Mouse (Mus musculus) stomach, postnatal 0 days (tissue): ENCODE data around the gene Cog4. TPM values are rescaled to one million over a fixed set of nuclear protein-coding genes. Genes with fewer than 3 reads are reported as not detected.

Experiments used
- ATAC-seq: fragments of 200-750 bp; cut with Nextera tagmentation; 2 replicates; pipeline ENCODE4 v1.8.0; 2017; ENCODE audit not compliant: low FRiP score, low TSS enrichment
- DNase-seq: peaks from one replicate; pipeline ENCODE4 v3.0.0-alpha.2; 2016; ENCODE audit warnings: low spot score
- H3K27ac ChIP-seq: fragments of 300-500 bp; sonication (generic); replicated peaks from 2 replicates; pipeline ENCODE4 v1.5.1; 2014; ENCODE audit warnings: mild to moderate bottlenecking, control low read depth
- H3K27me3 ChIP-seq: fragments of 300-500 bp; sonication (generic); 2 replicates; pipeline ENCODE4 v1.6.1; 2014; ENCODE audit warnings: low read length; ENCODE audit not compliant: control insufficient read depth, insufficient read depth
- H3K36me3 ChIP-seq: fragments of 300-500 bp; sonication (generic); 2 replicates; pipeline ENCODE4 v1.6.1; 2014; ENCODE audit warnings: low read length, mixed read lengths; ENCODE audit not compliant: control insufficient read depth, insufficient read depth
- H3K4me1 ChIP-seq: fragments of 300-500 bp; sonication (generic); replicated peaks from 2 replicates; pipeline ENCODE4 v1.6.1; 2014; ENCODE audit warnings: antibody characterized with exemption; ENCODE audit not compliant: control insufficient read depth, insufficient read depth
- H3K4me2 ChIP-seq: fragments of 300-500 bp; sonication (generic); replicated peaks from 2 replicates; pipeline ENCODE4 v1.6.1; 2014; ENCODE audit warnings: low read depth, mild to moderate bottlenecking, control low read depth, moderate library complexity
- H3K4me3 ChIP-seq: fragments of 300-500 bp; sonication (generic); 2 replicates; pipeline ENCODE4 v1.5.1; 2014; ENCODE audit warnings: low read depth, low read length, control low read depth
- H3K9ac ChIP-seq: fragments of 300-500 bp; sonication (generic); 2 replicates; pipeline ENCODE4 v1.6.1; 2014; ENCODE audit warnings: mild to moderate bottlenecking, low read length, control low read depth, mixed read lengths
- H3K9me3 ChIP-seq: fragments of 300-500 bp; sonication (generic); 2 replicates; pipeline ENCODE4 v1.6.1; 2016; ENCODE audit warnings: low read length; ENCODE audit not compliant: control insufficient read depth
- CTCF ChIP-seq: IDR thresholded peaks from 2 replicates; pipeline ENCODE4 v1.5.1; 2016; ENCODE audit warnings: antibody characterized with exemption, low read depth, mild to moderate bottlenecking, moderate library complexity
- EP300 ChIP-seq: optimal IDR thresholded peaks from 2 replicates; pipeline ENCODE3; 2016; ENCODE audit warnings: antibody characterized with exemption
- WGBS: fragments of 180-500 bp; shearing (Covaris S2); extraction: QIAGEN DNeasy Blood & Tissue Kit; methylation state at CpG from one replicate; pipeline ENCODE4 v1.1.7; 2014; 5-methylcytosine and 5-hydroxymethylcytosine counted together
- polyA plus RNA-seq: library from polyadenylated mRNA; unstranded; fragments of >200 nt; fragmentation: Nextera tagmentation; extraction: Ambion mirVana; gene quantifications from 2 replicates; pipeline ENCODE4 v1.2.1, GENCODE M21; 2015

Cog4 gene
- polyA plus RNA-seq, 1 experiment from 2014 or later = 34.1 TPM

DNA sequence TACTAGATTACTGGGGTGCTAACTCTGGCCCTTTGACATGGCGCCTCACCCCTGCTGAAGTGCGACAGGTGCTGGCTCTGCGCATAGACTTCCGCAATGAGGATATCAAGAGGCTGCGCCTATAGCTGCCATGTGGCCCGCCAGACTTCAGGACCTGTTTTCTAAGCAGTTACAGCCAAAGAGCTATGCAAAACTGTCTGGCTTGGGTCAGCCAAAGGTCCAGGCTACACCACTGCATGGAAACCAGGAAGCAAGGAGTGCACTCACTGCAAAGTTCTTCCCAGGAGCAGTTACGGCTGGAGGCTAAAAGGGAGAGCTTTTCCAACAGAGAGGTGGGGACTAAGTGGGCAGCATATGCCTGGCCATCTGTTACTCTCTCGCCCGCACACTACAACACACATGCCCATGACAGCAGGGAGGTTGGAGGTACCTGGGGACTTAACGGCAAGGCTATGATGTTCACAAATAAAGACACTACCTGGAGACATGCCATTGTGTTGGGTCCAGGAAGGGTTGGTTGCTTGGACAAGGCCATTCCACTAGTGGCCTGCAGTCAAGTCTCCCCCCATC lies 35.4 kb downstream of the Cog4 start:
- DNase-seq (no peak), ATAC-seq (no peak)
- Histone ChIP-seq H3K4me3 (no peak overlapping the region), H3K27me3 (no peaks in the 10 kb centered on the region), H3K9me3 (no peaks in the 10 kb centered on the region), H3K27ac (no peak overlapping the region), H3K36me3 (peaks cover 31% of the 10 kb centered on the region), H3K4me2 (no peak overlapping the region), H3K9ac (no peak overlapping the region), H3K4me1 (no peaks in the 10 kb centered on the region)
- 94% methylated on average over 10 of the region's 10 CpGs for WGBS
- TF ChIP-seq CTCF = no peak
- TF ChIP-seq EP300 = no peak

GRCm38 (mm10) chr8:110883824-110884223 lies 37.4 kb downstream of the Cog4 start:
- Histone ChIP-seq H3K4me2 (no peak overlapping the region), H3K9ac (no peak overlapping the region), H3K4me1 (no peaks in the 10 kb centered on the region), H3K4me3 (no peak overlapping the region), H3K36me3 (peaks cover 31% of the 10 kb centered on the region), H3K27me3 (no peaks in the 10 kb centered on the region), H3K27ac (no peak overlapping the region), H3K9me3 (no peaks in the 10 kb centered on the region)
- DNase-seq = no peak
- TF ChIP-seq CTCF (no peak), EP300 (no peak)
- ATAC-seq = no peak
- WGBS = 95% methylated on average over 18 of the region's 18 CpGs

GRCm38 (mm10) chr8:110886634-110887033 lies 40.2 kb downstream of the Cog4 start:
- ATAC-seq (no peak), DNase-seq (no peak)
- Histone ChIP-seq H3K9me3 (no peaks in the 10 kb centered on the region), H3K27me3 (no peaks in the 10 kb centered on the region), H3K9ac (no peak overlapping the region), H3K4me2 (no peak overlapping the region), H3K4me3 (no peak overlapping the region), H3K4me1 (no peaks in the 10 kb centered on the region), H3K27ac (no peak overlapping the region), H3K36me3 (peaks cover 32% of the 10 kb centered on the region)
- no peak for TF ChIP-seq EP300
- TF ChIP-seq CTCF = no peak
- WGBS = 85% methylated on average over 3 of the region's 3 CpGs

- ATAC-seq (no peak), DNase-seq (no peak)
- H3K9me3 ChIP-seq = no peaks in the 10 kb centered on the region
- H3K36me3 ChIP-seq = peaks cover 23% of the 10 kb centered on the region
- H3K9ac ChIP-seq = no peak overlapping the region
- no peaks in the 10 kb centered on the region for H3K27me3 ChIP-seq
- no peak overlapping the region for H3K27ac ChIP-seq
- no peak overlapping the region for H3K4me2 ChIP-seq
- no peaks in the 10 kb centered on the region for H3K4me1 ChIP-seq
- no peak overlapping the region for H3K4me3 ChIP-seq
- WGBS = 88% methylated on average over 10 of the region's 10 CpGs
- TF ChIP-seq CTCF (no peak), EP300 (no peak)
These were observed 41.2 kb downstream of the Cog4 start for GRCm38 (mm10) chr8:110887551-110887950.

GRCm38 (mm10) chr8:110888441-110888840 lies 42.0 kb downstream of the Cog4 start:
- ATAC-seq (no peak), DNase-seq (no peak)
- Histone ChIP-seq H3K27ac (no peak overlapping the region), H3K36me3 (peaks cover 19% of the 10 kb centered on the region), H3K9ac (no peak overlapping the region), H3K27me3 (no peaks in the 10 kb centered on the region), H3K4me2 (no peak overlapping the region), H3K9me3 (no peaks in the 10 kb centered on the region), H3K4me3 (no peak overlapping the region), H3K4me1 (no peaks in the 10 kb centered on the region)
- 90% methylated on average over 8 of the region's 8 CpGs for WGBS
- TF ChIP-seq CTCF (no peak), EP300 (no peak)

GRCm38 (mm10) chr8:110888860-110889259 lies 42.5 kb downstream of the Cog4 start:
- Histone ChIP-seq H3K27ac (no peak overlapping the region), H3K4me1 (no peaks in the 10 kb centered on the region), H3K9ac (no peak overlapping the region), H3K27me3 (no peaks in the 10 kb centered on the region), H3K4me2 (no peak overlapping the region), H3K4me3 (no peak overlapping the region), H3K9me3 (no peaks in the 10 kb centered on the region), H3K36me3 (peaks cover 16% of the 10 kb centered on the region)
- DNase-seq (no peak), ATAC-seq (no peak)
- no peak for TF ChIP-seq CTCF
- no peak for TF ChIP-seq EP300
- 90% methylated on average over 16 of the region's 16 CpGs for WGBS
